Mouse (Mus musculus): ENCODE data around the gene Zfp811.

- TF ChIP-seq CTCF (IDR thresholded peaks at IDR 0.05) (no peak), EP300 (IDR thresholded peaks at IDR 0.05) (no peak)
Measured at GRCm38 (mm10) chr17:32785656-32786055, 24.1 kb downstream of the Zfp811 start.
